Mouse (Mus musculus): ENCODE measurements around the gene B230104I21Rik. TPM values are rescaled to one million over a fixed set of nuclear protein-coding genes. Genes with fewer than 3 reads are reported as not detected.

Gene B230104I21Rik
- polyA plus RNA-seq, 1 experiment from 2014 or later = not detected

- H3K36me3 ChIP-seq = no peaks in the 10 kb centered on the region
- WGBS = 82% methylated on average over 5 of the region's 5 CpGs
- no peak overlapping the region for H3K4me3 ChIP-seq
- no peak for ATAC-seq (ENCODE audit: low FRiP score)
- H3K4me2 ChIP-seq (replicated peaks) = no peak overlapping the region
- no peak overlapping the region for H3K9ac ChIP-seq
- H3K27me3 ChIP-seq = peaks cover 17% of the 10 kb centered on the region; the same call in 1 of the 2 replicates
- peaks cover 17% of the 10 kb centered on the region for H3K4me1 ChIP-seq
- H3K27ac ChIP-seq = 0 out of 2 replicates have a peak overlapping the region, but pooled peaks have one; percentile 23
- H3K9me3 ChIP-seq (replicated peaks) = no peaks in the 10 kb centered on the region
Observed at GRCm38 (mm10) chr4:154358370-154358769, 22.4 kb downstream of the B230104I21Rik start.

GRCm38 (mm10) chr4:154358816-154359215 lies 22.9 kb downstream of the B230104I21Rik start:
- Histone ChIP-seq H3K36me3 (no peaks in the 10 kb centered on the region), H3K4me2 (replicated peaks) (no peak overlapping the region), H3K9ac (no peak overlapping the region), H3K4me1 (peaks cover 17% of the 10 kb centered on the region), H3K27me3 (peaks cover 17% of the 10 kb centered on the region; the same call in 1 of the 2 replicates), H3K27ac (no peak overlapping the region), H3K4me3 (no peak overlapping the region), H3K9me3 (replicated peaks) (no peaks in the 10 kb centered on the region)
- no peak for ATAC-seq (ENCODE audit: low FRiP score)
- 59% methylated on average over 11 of the region's 11 CpGs for WGBS

- peaks cover 17% of the 10 kb centered on the region for H3K4me1 ChIP-seq
- ATAC-seq (ENCODE audit: low FRiP score) = no peak
- peaks cover 17% of the 10 kb centered on the region; the same call in 1 of the 2 replicates for H3K27me3 ChIP-seq
- H3K4me3 ChIP-seq = no peak overlapping the region
- no peaks in the 10 kb centered on the region for H3K9me3 ChIP-seq (replicated peaks)
- no peak overlapping the region for H3K9ac ChIP-seq
- H3K4me2 ChIP-seq (replicated peaks) = no peak overlapping the region
- 76% methylated on average over 9 of the region's 9 CpGs for WGBS
- no peaks in the 10 kb centered on the region for H3K36me3 ChIP-seq
- no peak overlapping the region for H3K27ac ChIP-seq
Observed at GRCm38 (mm10) chr4:154359762-154360300, 23.9 kb downstream of the B230104I21Rik start.

GRCm38 (mm10) chr4:154360441-154360840 lies 24.5 kb downstream of the B230104I21Rik start:
- Histone ChIP-seq H3K4me2 (replicated peaks) (no peak overlapping the region), H3K9me3 (replicated peaks) (no peaks in the 10 kb centered on the region), H3K27ac (no peak overlapping the region), H3K27me3 (peaks cover 22% of the 10 kb centered on the region), H3K4me1 (peaks cover 18% of the 10 kb centered on the region), H3K36me3 (no peaks in the 10 kb centered on the region), H3K4me3 (no peak overlapping the region), H3K9ac (no peak overlapping the region)
- WGBS = 89% methylated on average over 6 of the region's 7 CpGs
- no peak for ATAC-seq (ENCODE audit: low FRiP score)

- 71% methylated on average over 3 of the region's 3 CpGs for WGBS
- no peak overlapping the region for H3K9ac ChIP-seq
- H3K27me3 ChIP-seq = peaks cover 22% of the 10 kb centered on the region
Observed at GRCm38 (mm10) chr4:154360850-154361249, 24.9 kb downstream of the B230104I21Rik start.

GRCm38 (mm10) chr4:154364752-154365151 lies 28.8 kb downstream of the B230104I21Rik start:
- Histone ChIP-seq H3K27ac (no peak overlapping the region), H3K4me2 (replicated peaks) (no peak overlapping the region), H3K36me3 (no peaks in the 10 kb centered on the region), H3K27me3 (peaks cover 9% of the 10 kb centered on the region), H3K9me3 (replicated peaks) (no peaks in the 10 kb centered on the region), H3K9ac (no peak overlapping the region), H3K4me3 (no peak overlapping the region), H3K4me1 (peaks cover 25% of the 10 kb centered on the region)
- no peak for ATAC-seq (ENCODE audit: low FRiP score)
- WGBS = 86% methylated on average over 2 of the region's 2 CpGs

More at GRCm38 (mm10) chr4:154360850-154361249, 24.9 kb downstream of the B230104I21Rik start:
- Histone ChIP-seq H3K9me3 (replicated peaks) (no peaks in the 10 kb centered on the region), H3K36me3 (no peaks in the 10 kb centered on the region), H3K27ac (no peak overlapping the region), H3K4me3 (no peak overlapping the region), H3K4me1 (peaks cover 23% of the 10 kb centered on the region), H3K4me2 (replicated peaks) (no peak overlapping the region)
- no peak for ATAC-seq (ENCODE audit: low FRiP score)

GRCm38 (mm10) chr4:154366836-154367235 lies 30.9 kb downstream of the B230104I21Rik start:
- peaks cover 4% of the 10 kb centered on the region; the same call in 1 of the 2 replicates for H3K27me3 ChIP-seq

GRCm38 (mm10) chr4:154369089-154369488 lies 33.2 kb downstream of the B230104I21Rik start:
- H3K4me2 ChIP-seq (replicated peaks) = no peak overlapping the region
- no peaks in the 10 kb centered on the region for H3K9me3 ChIP-seq (replicated peaks)
- H3K36me3 ChIP-seq = no peaks in the 10 kb centered on the region
- peaks cover 37% of the 10 kb centered on the region for H3K4me1 ChIP-seq
- no peak overlapping the region for H3K27ac ChIP-seq
- no peak overlapping the region for H3K9ac ChIP-seq
- WGBS = 81% methylated on average over 5 of the region's 5 CpGs
- H3K4me3 ChIP-seq = no peak overlapping the region
- ATAC-seq (ENCODE audit: low FRiP score) = no peak
- peaks cover 10% of the 10 kb centered on the region; the same call in 1 of the 2 replicates for H3K27me3 ChIP-seq

More at GRCm38 (mm10) chr4:154366836-154367235, 30.9 kb downstream of the B230104I21Rik start:
- H3K4me3 ChIP-seq = no peak overlapping the region
- H3K9ac ChIP-seq = no peak overlapping the region
- H3K36me3 ChIP-seq = no peaks in the 10 kb centered on the region
- H3K27ac ChIP-seq = no peak overlapping the region
- no peak overlapping the region for H3K4me2 ChIP-seq (replicated peaks)
- WGBS = 86% methylated on average over 6 of the region's 6 CpGs
- no peaks in the 10 kb centered on the region for H3K9me3 ChIP-seq (replicated peaks)
- ATAC-seq (ENCODE audit: low FRiP score) = no peak
- peaks cover 36% of the 10 kb centered on the region for H3K4me1 ChIP-seq

GRCm38 (mm10) chr4:154370841-154371240 lies 34.9 kb downstream of the B230104I21Rik start:
- no peak overlapping the region for H3K4me2 ChIP-seq (replicated peaks)
- peaks cover 5% of the 10 kb centered on the region; the same call in 1 of the 2 replicates for H3K27me3 ChIP-seq
- WGBS = 71% methylated on average over 8 of the region's 8 CpGs
- 0 out of 2 replicates have a peak overlapping the region, but pooled peaks have one; percentile 0 for H3K27ac ChIP-seq
- ATAC-seq (ENCODE audit: low FRiP score) = no peak
- no peaks in the 10 kb centered on the region for H3K36me3 ChIP-seq
- H3K9me3 ChIP-seq (replicated peaks) = no peaks in the 10 kb centered on the region
- H3K4me1 ChIP-seq = peaks cover 31% of the 10 kb centered on the region
- H3K9ac ChIP-seq = no peak overlapping the region
- no peak overlapping the region for H3K4me3 ChIP-seq

- 70% methylated on average over 13 of the region's 13 CpGs for WGBS
- no peak overlapping the region for H3K4me2 ChIP-seq (replicated peaks)
- no peaks in the 10 kb centered on the region for H3K9me3 ChIP-seq (replicated peaks)
- no peak for ATAC-seq (ENCODE audit: low FRiP score)
- no peak overlapping the region for H3K9ac ChIP-seq
- no peaks in the 10 kb centered on the region for H3K36me3 ChIP-seq
- peaks cover 23% of the 10 kb centered on the region for H3K4me1 ChIP-seq
- no peak overlapping the region for H3K4me3 ChIP-seq
- peaks cover 8% of the 10 kb centered on the region; the same call in 1 of the 2 replicates for H3K27me3 ChIP-seq
- no peak overlapping the region for H3K27ac ChIP-seq
Observed at GRCm38 (mm10) chr4:154371542-154372247, 35.8 kb downstream of the B230104I21Rik start.

GRCm38 (mm10) chr4:154375939-154376625 lies 40.2 kb downstream of the B230104I21Rik start:
- Histone ChIP-seq H3K36me3 (no peaks in the 10 kb centered on the region), H3K27ac (no peak overlapping the region), H3K4me2 (replicated peaks) (no peak overlapping the region), H3K4me1 (peaks cover 12% of the 10 kb centered on the region), H3K9me3 (replicated peaks) (no peaks in the 10 kb centered on the region), H3K4me3 (no peak overlapping the region), H3K27me3 (peaks cover 8% of the 10 kb centered on the region; the same call in 1 of the 2 replicates), H3K9ac (no peak overlapping the region)
- 87% methylated on average over 10 of the region's 10 CpGs for WGBS
- ATAC-seq (ENCODE audit: low FRiP score) = no peak

- ATAC-seq (ENCODE audit: low FRiP score) = no peak
- Histone ChIP-seq H3K4me3 (no peak overlapping the region), H3K27me3 (peaks cover 13% of the 10 kb centered on the region; the same call in 1 of the 2 replicates), H3K27ac (no peak overlapping the region), H3K4me1 (no peaks in the 10 kb centered on the region), H3K36me3 (no peaks in the 10 kb centered on the region), H3K9me3 (replicated peaks) (no peaks in the 10 kb centered on the region), H3K9ac (no peak overlapping the region), H3K4me2 (replicated peaks) (no peak overlapping the region)
- WGBS = 91% methylated on average over 2 of the region's 2 CpGs
Observed at GRCm38 (mm10) chr4:154378876-154379275, 42.9 kb downstream of the B230104I21Rik start.

Data from hindbrain, embryonic 12.5 days (tissue).